Mouse (Mus musculus) spleen, adult 10 weeks (tissue): ENCODE data around the gene Chpt1. TPM values are rescaled to one million over a fixed set of nuclear protein-coding genes. Genes with fewer than 3 reads are reported as not detected.

ENCODE experiments used
- polyA plus RNA-seq: library from polyadenylated mRNA; stranded (reverse); fragments of 350-450 nt; fragmentation: Illumina TruSeq; extraction: RNeasy Lipid Tissue Mini Kit (QIAGEN cat#74804); gene quantifications from one replicate; pipeline ENCODE4 v1.2.3, GENCODE M21; 2015; ENCODE audit warnings: low replicate concordance; ENCODE audit not compliant: insufficient read depth

Gene Chpt1
- 18.7 TPM for polyA plus RNA-seq

GRCm38 (mm10) chr10:88503421-88504314 is at the start of gene Chpt1:
Chpt1 (minus strand) TSS chr10:88504073.

DNA sequence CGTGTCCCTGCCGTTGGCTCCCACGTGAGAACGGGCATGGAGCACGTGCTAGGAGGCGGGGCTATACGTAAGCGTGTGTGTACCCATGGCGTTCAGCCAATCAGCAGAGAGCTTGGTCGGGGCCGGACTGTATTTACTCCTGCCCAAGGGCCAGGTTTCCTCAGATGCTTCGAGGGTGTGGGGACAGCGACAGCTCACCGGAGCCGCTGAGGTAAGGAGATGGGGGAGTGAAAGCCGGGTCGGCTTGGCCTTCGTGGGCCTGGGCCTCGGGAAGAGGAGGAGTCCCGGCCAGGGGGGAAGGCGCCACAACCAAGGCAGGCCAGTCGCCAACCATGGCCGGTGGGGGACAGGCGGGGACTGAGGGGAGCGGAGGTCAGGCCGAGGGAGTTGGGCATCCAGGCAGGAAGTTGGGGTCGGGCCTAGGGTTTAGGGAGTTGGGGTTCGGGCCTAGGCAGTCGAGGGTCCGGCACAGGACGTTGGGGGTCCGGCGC is 44.3 kb downstream of the Chpt1 start, which contains the start of gene Sycp3:
Gene Sycp3, plus strand, starts transcription at position 68 of the 491 bp plus-strand sequence.

Other genes starting within 250 kb of the Chpt1 start
- gene Dram1, start 125.0 kb downstream of the Chpt1 start, polyA plus RNA-seq: 22.5 TPM
- gene Gnptab, start 124.9 kb downstream of the Chpt1 start, polyA plus RNA-seq: 48.4 TPM
- not detected for gene Sycp3, start 44.5 kb downstream of the Chpt1 start, polyA plus RNA-seq
- gene Mybpc1, start 101.1 kb upstream of the Chpt1 start, polyA plus RNA-seq: 7.1 TPM
- 158 TPM for gene Spic, start 180.9 kb upstream of the Chpt1 start, polyA plus RNA-seq
- gene Arl1, start 226.8 kb upstream of the Chpt1 start, polyA plus RNA-seq: 98.2 TPM